Mouse (Mus musculus) kidney, postnatal 14 days (tissue): Measurements from ENCODE around the gene Hap1.
A peak's percentile ranks its signal among the peaks of the same experiment; 100 is the strongest.
"Not testable (repeated sequence)": the region's sequence is repeated elsewhere in the genome, so short reads cannot be mapped to it uniquely, and the experiment has no call there.

ENCODE experiments used
- DNase-seq: peaks from one replicate; pipeline ENCODE4 v3.0.0; 2022; ENCODE audit warnings: mixed read lengths

The Hap1 gene

DNA sequence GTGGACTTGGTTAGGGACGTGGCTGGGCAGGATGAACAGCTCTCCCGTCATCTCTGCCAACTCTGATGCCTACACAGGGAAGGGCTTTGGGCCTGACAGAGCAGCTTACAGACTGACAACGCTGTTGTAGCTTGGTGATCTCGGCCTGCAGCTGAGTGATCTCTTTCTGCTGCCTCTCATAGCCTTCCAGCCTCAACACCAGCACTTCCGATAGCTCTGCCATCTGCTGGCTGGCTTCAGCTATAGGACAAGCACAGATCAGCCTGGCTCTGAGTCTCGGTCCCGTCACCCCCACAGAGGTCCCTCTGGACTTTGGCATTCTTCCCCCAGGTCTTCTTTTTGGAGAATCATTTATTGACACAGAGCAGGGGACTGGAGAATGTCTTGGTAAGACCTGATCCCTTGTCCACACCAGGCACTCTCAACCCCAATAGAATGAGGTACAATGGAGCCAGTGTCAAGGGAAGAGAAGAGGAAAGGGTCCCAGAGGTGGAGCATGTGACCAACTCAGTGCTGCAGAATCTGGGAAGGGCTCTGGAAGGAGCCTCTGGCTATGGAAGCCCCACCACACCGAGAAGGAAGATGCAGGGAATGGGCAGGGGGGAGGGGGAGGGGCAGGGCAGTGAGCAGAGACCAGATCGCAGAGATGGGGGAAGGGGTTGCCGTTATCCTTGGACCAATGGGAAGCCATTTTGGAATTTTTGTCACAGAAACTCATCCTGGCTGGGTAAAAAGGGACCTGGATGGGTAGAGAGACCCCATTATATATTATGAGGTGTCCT is 3.7 kb downstream of the Hap1 start:
- DNase-seq = peak; percentile 53

DNA sequence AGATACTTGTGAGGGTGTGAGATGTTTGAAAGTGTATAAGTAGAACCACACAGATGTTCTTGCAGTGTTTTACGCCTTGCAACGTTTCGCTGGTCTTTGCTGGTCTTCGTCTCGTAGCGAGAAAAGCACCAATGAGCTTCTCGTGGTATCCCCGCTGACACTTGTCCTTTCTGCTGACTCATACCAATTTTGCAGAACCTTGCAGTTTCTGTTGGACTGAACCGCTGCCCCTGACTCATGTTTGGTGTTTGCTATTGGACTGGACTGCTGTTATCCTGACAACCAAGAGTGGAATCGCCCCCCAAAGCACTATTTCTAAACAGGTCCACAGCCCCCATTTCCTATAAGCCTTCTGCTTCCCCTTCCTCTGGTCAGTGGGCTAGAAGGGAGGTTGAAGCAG is 11.7 kb downstream of the Hap1 start:
- DNase-seq = no peak

DNA sequence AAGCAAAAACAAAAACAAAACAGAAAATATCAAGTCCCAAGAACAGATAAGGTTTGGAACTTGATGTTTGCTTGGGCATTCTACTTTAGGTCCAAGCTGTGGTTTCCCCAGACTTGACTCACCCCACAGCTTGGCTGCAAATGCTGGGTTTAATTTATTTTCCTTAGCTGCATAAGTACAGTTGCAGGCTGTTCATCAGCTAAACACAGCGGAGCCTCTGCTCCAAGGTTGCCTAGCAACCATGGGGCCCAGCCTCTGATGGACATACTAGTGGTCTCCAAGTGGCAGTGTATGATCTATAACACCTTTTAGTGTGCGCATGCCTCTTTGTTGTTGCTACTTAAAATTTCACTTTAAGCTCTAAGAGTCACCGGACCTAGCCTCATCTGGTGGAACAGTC is 20.2 kb downstream of the Hap1 start:
- DNase-seq = no peak

DNA sequence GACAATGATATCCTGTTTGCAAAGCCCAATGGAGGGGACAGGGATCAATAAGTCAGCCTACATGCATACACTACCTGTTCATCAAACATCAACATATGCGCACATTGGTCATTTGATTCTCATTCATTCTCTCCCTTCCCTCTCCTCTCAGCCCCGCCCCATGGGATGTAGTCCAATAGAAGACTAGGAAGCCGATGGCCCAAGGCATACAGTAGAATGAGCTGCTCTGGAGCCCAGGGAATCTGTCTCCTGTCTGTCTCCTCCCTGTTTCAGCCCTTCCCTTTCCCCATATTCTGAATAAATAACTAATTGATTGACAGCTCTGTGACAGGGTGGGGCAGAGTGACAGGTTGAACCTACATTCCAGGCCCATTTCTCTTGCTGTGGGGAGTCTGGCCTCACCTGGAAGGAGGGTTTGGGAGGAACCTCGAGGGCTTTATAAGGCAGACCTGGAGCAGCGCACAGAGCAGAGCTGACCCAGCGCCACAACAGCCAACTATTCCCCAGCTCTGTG is 21.9 kb downstream of the Hap1 start, which contains the start of gene Gast:
Gene Gast (plus strand): TSS at position 464 of the 514 bp plus-strand sequence.
- no peak for DNase-seq

DNA sequence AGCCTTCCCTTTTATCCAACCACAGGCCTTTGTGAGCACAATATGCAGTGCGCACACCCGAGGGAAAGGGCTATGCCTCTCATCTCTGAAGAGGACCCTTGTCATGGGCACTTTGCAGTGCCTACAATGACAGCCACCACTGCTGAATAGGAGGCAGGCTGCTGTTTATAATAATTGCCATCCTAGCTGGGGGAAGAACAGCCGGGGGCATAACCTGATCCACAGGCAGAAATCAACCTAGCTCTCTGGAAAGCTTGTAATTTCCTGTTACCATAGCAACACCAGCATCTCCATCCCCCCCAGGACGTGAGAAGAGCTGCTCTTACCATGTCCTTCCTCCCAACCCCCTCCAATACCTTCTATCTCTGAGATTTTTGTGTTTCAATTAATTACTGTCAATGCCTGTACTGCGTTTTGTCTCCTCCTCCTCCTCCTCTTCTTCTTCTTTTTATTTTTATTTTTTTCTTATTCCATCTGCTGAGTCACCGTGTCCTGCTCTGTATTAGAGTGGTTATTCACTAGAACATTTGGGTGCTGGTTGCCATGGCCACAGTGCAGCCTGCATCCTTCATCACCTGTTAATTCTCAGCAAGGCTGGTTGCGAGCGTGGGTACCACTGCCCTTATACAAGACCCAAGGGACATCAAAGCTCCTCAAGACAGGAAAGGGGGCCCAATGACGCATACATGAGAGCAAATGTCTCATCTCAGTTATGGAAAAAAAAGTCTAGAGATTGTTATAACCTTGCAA is 23.0 kb downstream of the Hap1 start:
- no peak for DNase-seq

DNA sequence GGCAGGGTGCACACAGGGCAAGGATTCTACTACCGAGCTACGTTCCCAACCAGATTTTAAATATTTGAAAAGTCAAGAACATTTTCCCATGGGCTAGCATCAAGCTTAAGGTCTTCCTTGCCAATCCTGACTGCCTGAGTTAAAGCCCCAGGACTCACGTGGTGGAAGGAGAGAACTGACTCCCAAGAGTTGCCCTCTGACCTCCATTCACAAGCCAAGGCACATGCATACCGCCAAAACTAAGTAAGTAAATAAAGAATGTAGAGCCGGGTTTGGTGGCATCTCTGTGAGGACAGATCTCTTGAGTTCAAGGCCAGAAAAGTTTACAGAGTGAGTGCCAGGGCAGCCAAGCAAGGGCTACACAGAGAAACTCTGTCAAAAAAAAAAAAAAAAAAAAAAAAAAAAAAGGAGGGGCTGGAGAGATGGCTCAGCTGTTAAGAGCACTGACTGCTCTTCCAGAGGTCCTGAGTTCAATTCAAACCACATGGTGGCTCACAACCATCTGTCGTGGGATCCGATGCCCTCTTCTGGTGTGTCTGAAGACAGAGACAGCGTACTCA is 25.0 kb downstream of the Hap1 start:
- not testable (repeated sequence) for DNase-seq

DNA sequence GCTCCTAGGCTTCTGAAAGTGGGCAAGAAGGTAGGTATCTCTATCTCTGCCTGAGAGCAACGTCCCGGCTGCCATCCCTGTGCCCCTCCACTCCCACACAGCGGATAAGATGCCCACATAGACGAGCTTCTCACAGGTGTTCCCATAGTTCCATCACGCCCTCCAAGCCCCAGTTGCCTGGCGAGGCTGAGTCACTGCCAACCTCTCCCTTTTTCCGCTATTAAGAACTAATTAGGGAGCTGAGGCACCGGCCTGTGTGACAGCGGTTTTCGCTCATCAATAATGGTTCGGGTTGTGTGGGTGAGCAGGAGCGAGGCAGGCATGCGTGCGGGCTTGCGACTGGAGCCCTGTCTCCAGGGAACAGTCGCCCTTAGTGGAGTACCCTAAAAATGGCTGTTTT is 25.7 kb downstream of the Hap1 start:
- no peak for DNase-seq

DNA sequence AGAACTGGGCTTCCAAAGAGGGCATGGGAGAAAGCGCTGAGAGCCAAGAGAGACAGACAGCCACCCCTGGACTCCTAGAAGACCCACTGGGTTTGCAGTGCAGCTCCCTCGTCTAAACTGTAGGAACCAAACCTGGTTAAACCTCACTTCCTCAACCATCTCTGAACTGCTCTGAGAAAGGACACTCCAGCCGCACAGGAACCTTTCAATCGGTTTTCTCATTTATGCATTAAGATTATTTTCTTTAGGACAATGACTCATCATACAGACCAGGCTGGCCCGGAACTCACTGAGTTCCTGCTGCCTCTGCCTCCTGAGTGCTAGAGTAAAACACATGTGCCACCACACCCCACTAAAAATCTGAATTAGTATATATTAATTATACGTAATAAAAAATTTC is 28.2 kb downstream of the Hap1 start:
- no peak for DNase-seq

DNA sequence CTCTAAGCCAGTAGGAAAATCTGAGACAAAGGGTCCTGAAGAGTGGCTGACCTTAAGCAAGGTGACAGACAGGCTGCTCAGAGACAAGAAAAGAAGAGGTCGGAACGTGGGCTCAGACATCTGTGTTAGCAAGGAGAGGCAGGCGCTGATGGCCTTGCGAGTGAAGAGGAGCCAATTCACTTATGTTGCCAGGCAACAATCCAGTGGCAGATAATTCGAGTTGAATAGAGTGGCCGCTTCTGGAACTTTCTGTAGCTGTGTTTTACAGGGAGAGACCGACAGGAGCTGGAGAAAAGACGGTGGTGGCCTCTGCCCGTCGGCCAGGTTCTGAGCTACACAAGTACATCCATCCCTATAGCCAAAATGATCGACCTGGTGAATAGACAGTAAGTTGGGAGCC is 28.6 kb downstream of the Hap1 start:
- no peak for DNase-seq

DNA sequence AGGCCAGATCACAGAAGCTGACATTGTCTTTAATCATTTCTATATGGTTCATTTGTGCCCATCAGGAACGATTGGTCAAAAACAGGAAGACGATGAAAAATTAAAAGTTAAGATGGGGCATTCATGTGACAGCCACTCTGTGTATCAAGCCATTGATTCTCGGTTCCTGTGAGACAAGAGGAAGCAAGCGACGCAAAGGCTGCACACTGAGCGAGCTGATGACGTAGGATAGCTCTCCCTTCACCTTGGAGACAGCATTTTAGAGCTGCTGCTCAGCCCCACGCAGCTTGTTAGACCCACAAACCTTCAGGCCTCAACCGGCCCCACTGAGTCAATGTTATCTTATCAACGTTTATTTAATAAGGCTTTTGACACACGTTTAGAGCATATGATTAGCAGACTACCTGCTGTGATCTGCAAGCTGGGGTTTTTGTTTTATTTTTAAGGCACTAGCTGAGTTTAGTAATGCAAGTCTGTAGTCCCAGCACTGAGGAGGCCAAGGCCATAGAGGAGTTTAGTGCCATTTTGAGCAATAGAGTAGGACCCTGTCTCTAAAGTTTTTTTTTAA is 30.8 kb downstream of the Hap1 start:
- no peak for DNase-seq

DNA sequence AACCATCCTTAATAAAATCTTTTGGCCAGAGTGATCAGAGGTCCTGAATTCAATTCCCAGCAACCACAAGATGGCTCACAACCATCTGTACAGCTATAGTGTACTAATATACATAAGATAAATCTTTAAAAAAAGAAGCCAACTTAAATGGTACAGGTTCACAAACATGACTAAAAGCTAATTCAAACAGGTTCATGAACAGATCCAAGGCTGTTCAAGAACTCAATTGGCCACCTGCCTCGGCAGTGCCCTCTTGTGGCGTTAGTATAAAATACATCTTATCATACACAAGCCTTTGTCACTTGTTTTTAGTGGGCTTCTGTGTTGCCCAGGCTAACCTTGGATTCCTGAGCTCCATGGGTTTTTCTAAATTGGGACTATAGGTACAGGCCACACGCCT is 32.4 kb downstream of the Hap1 start:
- peak; percentile 66 for DNase-seq

DNA sequence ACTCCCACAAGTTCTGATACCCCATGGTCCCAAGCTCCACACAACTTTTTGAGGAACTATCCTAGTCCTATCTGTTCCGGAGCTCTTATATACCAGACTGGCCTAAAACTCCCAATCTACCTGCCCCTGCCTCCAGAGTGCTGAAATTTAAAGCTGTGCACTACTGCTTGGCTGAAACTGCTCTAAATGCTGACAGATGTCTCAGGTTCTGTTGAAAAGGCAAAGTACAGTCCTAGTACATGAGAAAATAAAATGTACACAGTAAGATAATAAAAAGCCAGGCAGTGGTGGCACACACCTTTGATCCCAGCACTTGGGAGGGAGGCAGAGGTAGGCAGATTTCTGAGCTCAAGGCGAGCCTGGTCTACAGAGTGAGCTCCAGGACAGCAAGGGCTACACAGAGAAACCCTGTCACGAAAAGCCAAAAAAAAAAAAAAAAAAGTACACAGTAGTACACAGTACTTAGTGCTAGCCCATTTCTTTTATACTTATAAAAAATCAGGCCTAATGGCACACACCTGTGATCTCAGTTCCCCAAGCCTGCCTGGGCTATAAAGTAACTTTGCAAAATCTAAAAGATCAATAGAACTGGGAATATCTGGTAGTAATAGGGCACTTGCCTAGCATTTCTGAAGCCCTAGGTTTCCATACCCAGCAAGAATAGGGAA is 33.2 kb downstream of the Hap1 start:
- DNase-seq = peak; percentile 19

DNA sequence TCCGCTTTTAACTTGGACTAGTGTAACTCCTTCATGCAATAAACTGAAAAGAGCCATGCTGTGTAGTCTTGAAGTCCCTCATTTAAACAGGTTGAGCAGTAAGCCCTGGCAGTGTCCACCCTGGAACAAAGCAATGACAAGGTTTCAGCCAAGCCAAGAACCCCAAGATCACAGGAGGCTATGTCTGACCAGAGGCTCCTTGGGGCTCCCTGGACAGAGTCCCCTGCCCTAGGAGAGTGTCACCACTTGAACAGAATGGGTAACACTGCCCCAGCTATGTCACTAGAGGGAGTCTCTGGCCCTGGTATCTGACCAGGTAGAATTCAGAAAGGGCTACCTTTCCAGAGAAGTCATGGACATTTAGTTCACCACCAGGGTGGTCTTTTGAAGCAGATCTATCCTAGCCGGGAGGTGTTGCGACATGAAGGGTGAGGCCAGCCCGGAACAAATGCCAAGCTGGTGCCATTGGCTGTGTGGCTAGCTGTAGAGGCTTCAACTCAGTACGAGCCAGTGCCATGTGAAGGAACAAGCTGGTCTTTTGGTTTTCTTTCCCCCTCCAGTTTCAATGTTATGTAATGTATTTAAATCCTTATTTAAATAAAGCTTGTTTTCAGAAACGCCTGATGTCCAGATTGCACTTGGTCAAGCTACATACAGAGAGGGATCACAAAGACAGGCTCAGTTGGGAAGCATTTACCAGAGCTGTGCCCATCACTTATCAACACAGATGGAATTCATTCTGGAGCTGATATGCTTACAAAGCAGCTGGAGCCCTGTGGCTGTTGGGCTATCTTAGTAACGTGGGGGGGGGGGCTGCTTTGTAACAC is 34.2 kb downstream of the Hap1 start:
- not testable (repeated sequence) for DNase-seq

DNA sequence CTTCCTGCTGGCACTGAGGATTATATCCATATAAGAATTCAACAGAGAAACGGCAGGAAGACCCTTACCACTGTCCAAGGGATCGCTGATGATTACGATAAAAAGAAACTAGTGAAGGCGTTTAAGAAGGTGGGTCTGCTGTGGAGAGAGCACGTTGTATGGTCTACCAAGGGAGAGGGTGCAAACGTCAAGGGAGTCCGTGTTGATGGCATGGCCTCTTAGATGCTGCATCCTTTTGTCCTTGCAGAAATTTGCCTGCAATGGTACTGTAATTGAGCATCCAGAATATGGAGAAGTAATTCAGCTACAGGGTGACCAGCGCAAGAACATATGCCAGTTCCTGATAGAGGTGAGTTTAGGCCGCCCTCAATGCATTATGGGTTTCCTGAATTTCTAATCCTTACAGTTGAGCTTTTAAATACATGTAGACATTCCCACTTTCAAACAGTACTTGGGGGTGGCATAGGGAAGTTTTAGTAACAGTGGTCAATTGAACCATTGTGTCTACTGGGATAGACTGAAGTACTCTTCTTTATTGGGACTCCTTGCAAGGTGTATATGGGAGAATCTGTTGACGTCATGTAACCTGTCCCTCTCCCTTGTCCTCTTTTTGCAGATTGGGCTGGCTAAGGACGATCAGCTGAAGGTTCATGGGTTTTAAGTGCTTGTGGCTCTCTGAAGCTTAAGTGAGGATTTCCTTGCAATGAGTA is 35.1 kb downstream of the Hap1 start:
- not testable (repeated sequence) for DNase-seq

DNA sequence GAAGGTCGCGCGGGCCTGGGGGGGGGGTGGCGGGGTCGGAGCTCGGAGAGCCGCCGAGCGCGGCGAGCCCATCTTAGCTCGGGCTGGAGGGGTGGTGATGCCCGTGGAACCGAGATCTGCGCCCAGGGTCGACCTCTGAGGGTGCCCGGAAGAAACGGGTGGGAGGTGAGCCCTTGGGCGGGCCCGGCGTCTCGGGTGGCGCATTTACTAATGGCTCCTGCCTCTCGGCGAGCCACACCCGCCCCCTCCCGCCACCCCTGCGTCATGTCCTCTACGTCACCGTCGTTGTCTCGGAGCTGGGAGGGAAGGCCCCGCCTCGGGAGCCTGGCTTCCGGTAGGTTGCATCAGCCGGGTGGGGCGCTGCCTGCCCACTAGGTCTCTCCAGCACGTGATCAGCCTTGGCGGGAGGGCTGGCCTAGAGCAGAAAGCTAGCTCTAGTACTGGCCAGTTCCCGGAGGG is 35.7 kb downstream of the Hap1 start:
- DNase-seq = peak; percentile 97

DNA sequence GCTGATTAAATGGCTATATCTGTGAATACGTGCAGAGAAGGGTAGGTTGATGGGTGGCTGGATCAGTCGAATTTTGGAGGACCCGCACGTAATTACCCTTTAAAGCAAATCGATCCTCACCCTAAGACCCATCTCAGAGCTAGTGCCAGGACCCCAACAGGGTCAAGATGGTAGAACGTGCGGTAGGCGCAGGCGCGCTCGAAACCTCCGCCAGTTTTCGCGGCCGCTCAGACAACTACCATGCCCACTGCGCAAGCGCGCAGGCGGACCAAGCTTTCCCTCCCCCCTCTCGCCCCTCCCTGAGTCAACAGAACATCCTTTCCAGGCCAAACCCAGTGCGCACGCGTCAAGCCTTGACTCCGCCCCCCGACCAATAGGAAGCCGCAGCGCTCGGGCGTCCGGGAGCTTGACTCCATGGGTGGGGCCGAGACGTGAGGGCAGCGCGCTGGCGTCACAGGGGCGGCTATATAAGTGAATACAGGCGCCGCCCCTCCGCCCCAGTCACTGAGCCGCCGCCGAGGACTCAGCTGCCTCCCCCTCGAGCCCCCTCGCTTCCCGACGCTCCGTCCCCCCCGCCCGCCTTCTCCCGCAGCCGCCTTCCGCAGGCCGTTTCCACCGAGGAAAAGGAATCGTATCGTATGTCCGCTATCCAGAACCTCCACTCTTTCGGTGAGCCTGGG is 36.3 kb downstream of the Hap1 start, which contains the start of gene Eif1:
Gene Eif1 (plus strand): TSS at position 394 of the 680 bp plus-strand sequence.
- DNase-seq = peak; percentile 100

DNA sequence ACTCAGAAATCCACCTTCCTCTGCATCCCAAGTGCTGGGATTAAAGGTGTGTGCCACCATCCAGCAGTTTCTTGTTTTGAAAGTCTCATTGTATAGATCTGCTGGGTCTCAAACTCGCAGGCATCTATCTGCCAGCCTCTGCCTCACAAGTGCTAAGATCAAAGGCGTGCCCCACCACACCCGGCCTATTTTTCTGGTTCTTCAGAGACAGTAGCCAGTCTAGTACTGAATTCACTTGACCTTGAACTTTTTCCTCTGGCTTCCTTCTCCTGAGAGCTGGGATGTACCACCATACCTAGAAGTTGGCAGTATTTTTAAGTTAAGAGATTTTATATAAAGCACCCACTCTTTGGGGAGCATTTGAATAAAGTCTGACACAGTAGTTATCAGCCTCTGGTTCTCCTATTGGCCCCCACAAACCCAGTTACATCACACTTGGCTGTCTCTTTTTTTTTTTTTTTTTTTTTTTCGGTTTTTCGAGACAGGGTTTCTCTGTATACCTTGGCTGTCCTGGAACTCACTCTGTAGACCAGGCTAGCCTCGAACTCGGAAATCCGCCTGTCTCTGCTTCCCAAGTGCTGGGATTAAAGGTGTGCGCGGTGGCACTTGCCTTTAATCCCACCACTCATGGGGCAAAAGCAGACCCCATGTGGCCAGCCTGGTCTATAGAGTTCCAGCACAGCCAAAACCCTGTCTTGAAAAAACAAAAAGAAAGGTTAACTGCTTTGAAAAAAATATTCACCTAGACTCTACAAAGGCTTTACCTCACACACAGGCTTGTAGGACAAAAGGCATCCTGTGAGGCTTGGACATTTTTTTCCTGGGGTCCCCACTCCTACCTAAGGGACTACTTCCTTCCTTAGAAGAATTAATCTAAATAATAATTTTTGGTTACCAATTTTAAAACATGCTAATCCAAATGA is 37.1 kb downstream of the Hap1 start:
- DNase-seq = peak; percentile 17

DNA sequence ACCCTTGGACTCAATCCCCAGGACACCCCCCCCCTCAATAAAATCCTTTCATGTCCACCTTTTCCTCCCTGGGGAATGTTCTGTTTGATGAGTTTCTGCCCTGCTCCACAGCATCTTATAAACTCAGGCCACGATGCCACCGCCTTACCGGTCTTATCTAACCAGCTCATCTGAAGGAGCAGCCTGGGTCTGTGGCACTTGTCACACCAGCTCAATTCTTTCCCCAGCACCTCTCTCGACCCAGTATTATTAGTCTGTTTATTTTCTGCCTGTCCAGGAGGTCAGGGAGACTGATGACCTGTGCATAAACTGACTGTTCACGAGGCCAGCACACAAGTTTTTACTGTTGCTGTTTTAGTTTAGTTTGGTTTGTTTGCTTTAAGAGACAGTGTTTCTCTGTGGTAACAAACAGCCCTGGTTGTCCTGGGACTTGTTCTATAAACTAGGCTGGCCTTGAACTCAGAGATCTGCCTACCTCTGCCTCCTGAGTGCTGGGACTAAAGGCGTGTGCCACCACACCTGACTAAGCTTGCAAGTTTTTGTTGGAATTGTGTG is 38.0 kb downstream of the Hap1 start:
- no peak for DNase-seq

DNA sequence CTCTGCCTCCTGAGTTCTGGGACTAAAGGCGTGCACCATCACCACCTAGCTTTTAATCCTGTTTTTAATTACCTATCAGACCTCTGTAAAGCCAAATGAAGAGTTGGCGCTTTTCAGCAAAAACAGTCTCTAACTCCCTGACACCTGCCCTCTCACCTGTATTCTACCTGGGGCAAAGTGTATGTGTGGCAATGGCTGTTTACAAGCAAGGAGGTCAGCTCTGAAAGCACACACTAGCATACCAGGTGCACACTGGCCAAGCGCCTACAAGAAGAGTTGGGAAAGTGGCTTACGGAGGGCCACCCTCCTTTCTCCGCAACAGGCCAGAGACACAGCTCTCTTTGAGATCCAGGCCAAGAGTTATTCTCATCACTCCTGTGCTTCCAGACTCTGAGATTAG is 40.5 kb downstream of the Hap1 start:
- no peak for DNase-seq
